In genomic region chr2:59987521-59987920, GRCm38 (mm10) we compare ENCODE assay signal across 28 mouse cellular contexts.
DNase-seq lines count a peak whose midpoint lies in the region; ATAC-seq and TF ChIP-seq lines count a peak whose summit lies in the region.
"Had no signal": no experiment of that assay in that cellular context is flagged by ENCODE, and none has a peak within 500 bp of the region (broad histone marks: within the 10 kb centered on the region; RNA-seq: fewer than 3 reads in every experiment).

No protein-coding gene starts in this region.

- DNase-seq in lung, embryonic 14.5 days, result no peak
- no peak for DNase-seq in lung, postnatal 36 days
- peak; percentile 43 for DNase-seq in embryo, embryonic 9.5 days (ENCODE audit: extremely low spot score)
- peak; percentile 85 for DNase-seq in forelimb bud, embryonic 11.5 days (ENCODE audit: low read depth, low spot score)
- DNase-seq in limb, embryonic 14.5 days (ENCODE audit: low spot score), result no peak
- DNase-seq in left cerebral cortex, adult 2 months (ENCODE audit: extremely low spot score in 1 of 2, low spot score in 2 of 2), result no peak
- no peak for DNase-seq in midbrain, embryonic 14.5 days
- DNase-seq: adrenal gland, adult 2 months; B cell, adult 2 months; cerebellum, adult 18-20 months; cerebellum, postnatal 14 days; forebrain, postnatal 0 days; gastrocnemius, adult 2 months; heart, postnatal 14 days; kidney, adult 18-20 months; right cerebral cortex, postnatal 14 days; spleen, adult 18-20 months had no signal

- no peak for TF ChIP-seq CTCF in lung, embryonic 14.5 days (IDR thresholded peaks at IDR 0.05; ENCODE audit: low read depth)
- no peak for TF ChIP-seq CTCF in left cerebral cortex, adult 2 months (IDR thresholded peaks at IDR 0.05)

- H3K4me3 ChIP-seq in lung, embryonic 14.5 days (ENCODE audit: low read depth, low read length), result no peak overlapping the region
- H3K4me3 ChIP-seq in limb, embryonic 14.5 days (replicated peaks; ENCODE audit: low read length), result no peak overlapping the region
- no peak overlapping the region for H3K4me3 ChIP-seq in left cerebral cortex, adult 2 months
- no peak overlapping the region for H3K4me3 ChIP-seq in midbrain, embryonic 14.5 days (replicated peaks; ENCODE audit: low read depth, low read length)
- H3K4me3 ChIP-seq: gastrocnemius, adult 2 months; heart, embryonic 13.5 days; hindbrain, embryonic 12.5 days; limb, embryonic 15.5 days had no signal

- WGBS in lung, embryonic 14.5 days, result 41% methylated on average over 6 of the region's 6 CpGs
- WGBS in limb, embryonic 14.5 days, result 14% methylated on average over 6 of the region's 6 CpGs
- WGBS in midbrain, embryonic 14.5 days, result 76% methylated on average over 6 of the region's 6 CpGs

- H3K36me3 ChIP-seq in lung, embryonic 14.5 days (ENCODE audit: insufficient read depth), result 0 out of 2 replicates have a peak, but pooled peaks cover 3% of the 10 kb centered on the region
- H3K36me3 ChIP-seq in limb, embryonic 14.5 days (ENCODE audit: control insufficient read depth, insufficient read depth, low read length), result peaks cover 3% of the 10 kb centered on the region; the same call in 1 of the 2 replicates
- H3K36me3 ChIP-seq in midbrain, embryonic 14.5 days (ENCODE audit: control insufficient read depth, insufficient read depth, low read length), result peaks cover 3% of the 10 kb centered on the region; the same call in 1 of the 2 replicates

- H3K27ac ChIP-seq in lung, embryonic 14.5 days (ENCODE audit: low read depth), result no peak overlapping the region
- no peak overlapping the region for H3K27ac ChIP-seq in limb, embryonic 14.5 days (replicated peaks; ENCODE audit: low read depth, low read length)
- H3K27ac ChIP-seq in left cerebral cortex, adult 2 months, result no peak overlapping the region
- no peak overlapping the region for H3K27ac ChIP-seq in midbrain, embryonic 14.5 days (replicated peaks; ENCODE audit: low read depth, low read length)
- H3K27ac ChIP-seq: gastrocnemius, adult 2 months; heart, embryonic 13.5 days; hindbrain, embryonic 12.5 days; kidney, postnatal 0 days; limb, embryonic 15.5 days; liver, embryonic 14.5 days; macrophage had no signal

- intact Hi-C loops in left cerebral cortex, adult 2 months (cut with DNase I), result no loop called here

- TF ChIP-seq POLR2A in limb, embryonic 14.5 days (IDR thresholded peaks at IDR 0.05; ENCODE audit: borderline replicate concordance, extremely low read depth, insufficient read depth, insufficient read length), result no peak

- H3K9me3 ChIP-seq in lung, embryonic 14.5 days (ENCODE audit: low read depth, low read length), result no peaks in the 10 kb centered on the region
- no peaks in the 10 kb centered on the region for H3K9me3 ChIP-seq in limb, embryonic 14.5 days (ENCODE audit: control insufficient read depth, low read length)
- no peaks in the 10 kb centered on the region for H3K9me3 ChIP-seq in midbrain, embryonic 14.5 days (ENCODE audit: control insufficient read depth, low read length)
- H3K9me3 ChIP-seq: G1E; heart, embryonic 13.5 days; hindbrain, embryonic 12.5 days; limb, embryonic 15.5 days had no signal

- ATAC-seq in lung, embryonic 14.5 days (ENCODE audit: insufficient read depth), result no peak
- ATAC-seq in limb, embryonic 14.5 days (ENCODE audit: low FRiP score, low read depth), result 0 out of 2 replicates have a peak, but pooled peaks have one; percentile 34
- ATAC-seq in midbrain, embryonic 14.5 days (ENCODE audit: low FRiP score, low TSS enrichment), result no peak
- ATAC-seq in megakaryocyte, adult 5-6 weeks (ENCODE audit: poor library complexity, severe bottlenecking), result no peak
- ATAC-seq: forebrain, postnatal 0 days; inflammation-experienced regulatory T-cells, adult 6 months had no signal

- no peak overlapping the region for H3K4me2 ChIP-seq in lung, embryonic 14.5 days
- no peak overlapping the region for H3K4me2 ChIP-seq in limb, embryonic 14.5 days (replicated peaks; ENCODE audit: low read depth, low read length, severe bottlenecking)
- H3K4me2 ChIP-seq in midbrain, embryonic 14.5 days (ENCODE audit: low read length), result no peak overlapping the region
- H3K4me2 ChIP-seq: heart, embryonic 13.5 days; hindbrain, embryonic 12.5 days; limb, embryonic 15.5 days; midbrain, embryonic 11.5 days had no signal

- H3K9ac ChIP-seq in lung, embryonic 14.5 days, result 0 out of 2 replicates have a peak overlapping the region, but pooled peaks have one; percentile 8
- H3K9ac ChIP-seq in limb, embryonic 14.5 days (ENCODE audit: low read depth, low read length, severe bottlenecking), result no peak overlapping the region
- no peak overlapping the region for H3K9ac ChIP-seq in midbrain, embryonic 14.5 days (replicated peaks; ENCODE audit: low read length)
- H3K9ac ChIP-seq: forebrain, postnatal 0 days; heart, embryonic 13.5 days; hindbrain, embryonic 12.5 days; limb, embryonic 15.5 days; liver, embryonic 14.5 days had no signal

- no peaks in the 10 kb centered on the region for H3K4me1 ChIP-seq in lung, embryonic 14.5 days (ENCODE audit: insufficient read depth)
- peaks cover 12% of the 10 kb centered on the region for H3K4me1 ChIP-seq in limb, embryonic 14.5 days (ENCODE audit: control insufficient read depth, insufficient read depth, low read length)
- H3K4me1 ChIP-seq in midbrain, embryonic 14.5 days (ENCODE audit: control insufficient read depth, insufficient read depth, low read length), result 0 out of 2 replicates have a peak, but pooled peaks cover 6% of the 10 kb centered on the region

- no peaks in the 10 kb centered on the region for H3K27me3 ChIP-seq in lung, embryonic 14.5 days (ENCODE audit: insufficient read depth, low read length)
- no peaks in the 10 kb centered on the region for H3K27me3 ChIP-seq in limb, embryonic 14.5 days (ENCODE audit: control insufficient read depth, insufficient read depth, low read length)
- H3K27me3 ChIP-seq in midbrain, embryonic 14.5 days (ENCODE audit: control insufficient read depth, insufficient read depth, low read length), result no peaks in the 10 kb centered on the region
- H3K27me3 ChIP-seq: CH12.LX; heart, embryonic 13.5 days; hindbrain, embryonic 12.5 days; limb, embryonic 15.5 days had no signal

Comparison
In these comparisons a context has a peak if more than half of its experiments do, and no peak if none do; other contexts are left out.
1. DNase-seq: peak in embryo, embryonic 9.5 days (single experiment) and forelimb bud, embryonic 11.5 days (single experiment); none in lung, embryonic 14.5 days (single experiment), lung, postnatal 36 days (single experiment), limb, embryonic 14.5 days (single experiment), left cerebral cortex, adult 2 months (0 of 2) and midbrain, embryonic 14.5 days (single experiment).